Mouse (Mus musculus) neural tube, embryonic 11.5 days (tissue): ENCODE data around the gene Cxcr5. TPM values are rescaled to one million over a fixed set of nuclear protein-coding genes. Genes with fewer than 3 reads are reported as not detected.

Experiments
- ATAC-seq: fragments of 200-750 bp; cut with Nextera tagmentation; 2 replicates; pipeline ENCODE4 v1.8.0; 2017; ENCODE audit warnings: moderate number of reproducible peaks, mild to moderate bottlenecking, moderate TSS enrichment, moderate library complexity; ENCODE audit not compliant: insufficient read depth, low FRiP score, low TSS enrichment
- DNase-seq: peaks from one replicate; pipeline ENCODE4 v3.0.0-alpha.2; 2015; ENCODE audit warnings: low spot score
- H3K27ac ChIP-seq: fragments of 300-500 bp; sonication (generic); 2 replicates; pipeline ENCODE4 v1.5.1; 2014; ENCODE audit warnings: low read depth, mild to moderate bottlenecking, low read length
- H3K27me3 ChIP-seq: fragments of 300-500 bp; sonication (generic); 2 replicates; pipeline ENCODE4 v1.6.1; 2014; ENCODE audit warnings: mild to moderate bottlenecking, low read length, mixed read lengths; ENCODE audit not compliant: control insufficient read depth, insufficient read depth
- H3K36me3 ChIP-seq: fragments of 300-500 bp; sonication (generic); 2 replicates; pipeline ENCODE4 v1.6.1; 2014; ENCODE audit warnings: mild to moderate bottlenecking, low read length, moderate library complexity, mixed read lengths; ENCODE audit not compliant: control insufficient read depth, insufficient read depth
- H3K4me1 ChIP-seq: fragments of 300-500 bp; sonication (generic); 2 replicates; pipeline ENCODE4 v1.6.1; 2014; ENCODE audit warnings: low read length, mixed read lengths; ENCODE audit not compliant: control insufficient read depth, insufficient read depth
- H3K4me2 ChIP-seq: fragments of 300-500 bp; sonication (generic); 2 replicates; pipeline ENCODE4 v1.6.1; 2014; ENCODE audit warnings: low read depth, mild to moderate bottlenecking, moderate library complexity
- H3K4me3 ChIP-seq: fragments of 300-500 bp; sonication (generic); 2 replicates; pipeline ENCODE4 v1.5.1; 2014; ENCODE audit warnings: low read depth, low read length
- H3K9ac ChIP-seq: fragments of 300-500 bp; sonication (generic); 2 replicates; pipeline ENCODE4 v1.6.1; 2014; ENCODE audit warnings: mild to moderate bottlenecking, low read length
- H3K9me3 ChIP-seq: fragments of 300-500 bp; sonication (generic); 2 replicates; pipeline ENCODE4 v1.6.1; 2016; ENCODE audit warnings: low read length; ENCODE audit not compliant: control insufficient read depth
- WGBS: fragments of 180-500 bp; shearing (Covaris S2); extraction: QIAGEN DNeasy Blood & Tissue Kit; methylation state at CpG from one replicate; pipeline ENCODE4 v1.1.7; 2014; 5-methylcytosine and 5-hydroxymethylcytosine counted together
- polyA plus RNA-seq: library from polyadenylated mRNA; unstranded; fragments of >200 nt; fragmentation: Nextera tagmentation; extraction: Ambion mirVana; gene quantifications from 2 replicates; pipeline ENCODE4 v1.2.1, GENCODE M21; 2014

Cxcr5 gene
- polyA plus RNA-seq, 1 experiment from 2014 or later, result not detected

- H3K4me1 ChIP-seq, result peaks cover 11% of the 10 kb centered on the region
- H3K4me3 ChIP-seq, result peak overlapping the region; percentile 100; the same call in 1 of the 2 replicates
- H3K27me3 ChIP-seq, result no peaks in the 10 kb centered on the region
- H3K4me2 ChIP-seq, result peak overlapping the region; percentile 83
- H3K9ac ChIP-seq, result peak overlapping the region; percentile 100; the same call in 1 of the 2 replicates
- no peaks in the 10 kb centered on the region for H3K9me3 ChIP-seq
- ATAC-seq (no peak), DNase-seq (no peak)
- 68% methylated on average over 6 of the region's 6 CpGs for WGBS
- H3K27ac ChIP-seq, result no peak overlapping the region
- H3K36me3 ChIP-seq, result peaks cover 2% of the 10 kb centered on the region; the same call in 1 of the 2 replicates
These were observed 41.1 kb upstream of the Cxcr5 start for GRCm38 (mm10) chr9:44602766-44603165.

GRCm38 (mm10) chr9:44600801-44601200, 39.1 kb upstream of the Cxcr5 start:
- H3K4me2 ChIP-seq, result no peak overlapping the region
- WGBS, result 83% methylated on average over 6 of the region's 6 CpGs
- no peak for DNase-seq
- no peak overlapping the region for H3K4me3 ChIP-seq
- no peak overlapping the region for H3K9ac ChIP-seq
- no peak for ATAC-seq
- peaks cover 11% of the 10 kb centered on the region for H3K4me1 ChIP-seq
- no peak overlapping the region for H3K27ac ChIP-seq
- H3K36me3 ChIP-seq, result no peaks in the 10 kb centered on the region
- no peaks in the 10 kb centered on the region for H3K27me3 ChIP-seq
- no peaks in the 10 kb centered on the region for H3K9me3 ChIP-seq

GRCm38 (mm10) chr9:44599616-44600015, 37.9 kb upstream of the Cxcr5 start:
- H3K9ac ChIP-seq, result no peak overlapping the region
- H3K36me3 ChIP-seq, result no peaks in the 10 kb centered on the region
- no peaks in the 10 kb centered on the region for H3K27me3 ChIP-seq
- DNase-seq (no peak), ATAC-seq (no peak)
- WGBS, result 23% methylated on average over 6 of the region's 6 CpGs
- H3K27ac ChIP-seq, result peak overlapping the region; percentile 53; the same call in 1 of the 2 replicates
- H3K4me3 ChIP-seq, result no peak overlapping the region
- H3K4me2 ChIP-seq, result no peak overlapping the region; the same call in 1 of the 2 replicates
- H3K4me1 ChIP-seq, result peaks cover 11% of the 10 kb centered on the region
- no peaks in the 10 kb centered on the region for H3K9me3 ChIP-seq

GRCm38 (mm10) chr9:44598899-44599495, 37.3 kb upstream of the Cxcr5 start:
- WGBS, result 1% methylated on average over 18 of the region's 18 CpGs
- Histone ChIP-seq H3K27me3 (no peaks in the 10 kb centered on the region), H3K4me3 (no peak overlapping the region), H3K4me2 (peak overlapping the region; percentile 35), H3K27ac (peak overlapping the region; percentile 53), H3K9me3 (no peaks in the 10 kb centered on the region), H3K4me1 (peaks cover 11% of the 10 kb centered on the region), H3K36me3 (no peaks in the 10 kb centered on the region), H3K9ac (peak overlapping the region; percentile 39; the same call in 1 of the 2 replicates)
- no peak for ATAC-seq
- peak; percentile 71 for DNase-seq

GRCm38 (mm10) chr9:44597742-44598141, 36.1 kb upstream of the Cxcr5 start:
- Histone ChIP-seq H3K36me3 (no peaks in the 10 kb centered on the region), H3K27ac (no peak overlapping the region), H3K4me2 (no peak overlapping the region), H3K4me1 (peaks cover 7% of the 10 kb centered on the region), H3K27me3 (no peaks in the 10 kb centered on the region), H3K9me3 (no peaks in the 10 kb centered on the region), H3K4me3 (no peak overlapping the region), H3K9ac (no peak overlapping the region)
- whole genome bisulfite sequencing, result 92% methylated on average over 2 of the region's 2 CpGs
- ATAC-seq (no peak), DNase-seq (no peak)

GRCm38 (mm10) chr9:44595537-44595930, 33.9 kb upstream of the Cxcr5 start:
- 93% methylated on average over 1 of the region's 1 CpGs for WGBS
- H3K4me3 ChIP-seq, result no peak overlapping the region
- ATAC-seq (no peak), DNase-seq (no peak)
- H3K27ac ChIP-seq, result no peak overlapping the region
- no peaks in the 10 kb centered on the region for H3K27me3 ChIP-seq
- no peaks in the 10 kb centered on the region for H3K9me3 ChIP-seq
- peaks cover 7% of the 10 kb centered on the region for H3K4me1 ChIP-seq
- no peaks in the 10 kb centered on the region for H3K36me3 ChIP-seq
- H3K4me2 ChIP-seq, result no peak overlapping the region
- H3K9ac ChIP-seq, result no peak overlapping the region

GRCm38 (mm10) chr9:44594901-44595536, 33.3 kb upstream of the Cxcr5 start:
- no peak overlapping the region for H3K9ac ChIP-seq
- H3K27ac ChIP-seq, result no peak overlapping the region
- no peak overlapping the region for H3K4me3 ChIP-seq
- DNase-seq (no peak), ATAC-seq (no peak)
- 87% methylated on average over 9 of the region's 9 CpGs for WGBS
- no peak overlapping the region for H3K4me2 ChIP-seq
- peaks cover 7% of the 10 kb centered on the region for H3K4me1 ChIP-seq
- no peaks in the 10 kb centered on the region for H3K9me3 ChIP-seq
- H3K27me3 ChIP-seq, result no peaks in the 10 kb centered on the region
- H3K36me3 ChIP-seq, result no peaks in the 10 kb centered on the region

- Histone ChIP-seq H3K4me1 (peaks cover under 1% of the 10 kb centered on the region), H3K9me3 (no peaks in the 10 kb centered on the region), H3K4me2 (no peak overlapping the region), H3K4me3 (no peak overlapping the region), H3K9ac (no peak overlapping the region), H3K27me3 (no peaks in the 10 kb centered on the region), H3K27ac (no peak overlapping the region), H3K36me3 (no peaks in the 10 kb centered on the region)
- ATAC-seq, result no peak
- WGBS, result 78% methylated on average over 4 of the region's 4 CpGs
- no peak for DNase-seq
These were observed 32.2 kb upstream of the Cxcr5 start for GRCm38 (mm10) chr9:44593886-44594285.

GRCm38 (mm10) chr9:44593221-44593620, 31.5 kb upstream of the Cxcr5 start:
- H3K9ac ChIP-seq, result no peak overlapping the region
- H3K4me3 ChIP-seq, result no peak overlapping the region
- ATAC-seq (no peak), DNase-seq (no peak)
- no peak overlapping the region for H3K27ac ChIP-seq
- H3K4me1 ChIP-seq, result no peaks in the 10 kb centered on the region; the same call in 1 of the 2 replicates
- no peaks in the 10 kb centered on the region for H3K9me3 ChIP-seq
- whole genome bisulfite sequencing, result 89% methylated on average over 4 of the region's 4 CpGs
- H3K36me3 ChIP-seq, result no peaks in the 10 kb centered on the region
- H3K27me3 ChIP-seq, result no peaks in the 10 kb centered on the region
- no peak overlapping the region for H3K4me2 ChIP-seq
